Mouse (Mus musculus): Measurements from ENCODE around the gene Safb2.

Safb2 gene

DNA sequence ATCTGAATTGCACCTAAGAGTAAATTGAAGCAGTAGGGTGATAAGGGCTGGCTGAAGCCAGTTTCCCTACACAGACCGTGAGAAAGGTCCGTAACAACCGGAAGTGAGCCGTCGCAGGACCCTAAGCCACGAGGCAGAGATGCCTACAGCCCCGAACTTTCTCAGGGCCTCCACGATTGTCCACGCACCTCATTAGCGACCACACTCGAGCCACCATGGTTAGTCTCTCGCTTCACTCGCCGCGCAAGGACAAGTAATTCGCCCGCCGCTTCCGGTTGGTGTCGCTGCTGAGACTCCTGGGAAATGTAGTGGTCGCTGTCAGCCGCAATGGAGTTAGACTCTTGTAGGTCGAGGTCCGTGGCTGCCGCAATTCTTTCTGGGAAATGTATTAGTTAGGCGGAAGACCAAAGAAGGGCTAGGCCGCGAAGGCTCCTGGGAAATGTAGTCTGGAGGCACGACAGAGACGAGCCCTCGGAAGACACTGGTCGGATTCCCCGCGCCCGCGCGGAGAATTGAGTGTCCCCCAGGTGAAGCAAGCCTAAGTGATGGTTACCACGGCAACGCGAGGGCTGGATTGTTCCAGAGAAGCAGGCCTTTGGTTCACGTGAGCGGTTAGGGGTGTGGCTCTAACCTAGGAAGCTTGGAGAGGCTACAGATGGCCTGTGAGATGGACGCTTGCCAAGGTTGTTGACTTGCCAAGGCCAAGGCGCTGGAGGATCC lies 25.2 kb upstream of the Safb2 start, which contains the start of gene 2410015M20Rik:
TSS of gene 2410015M20Rik (minus strand) at position 320 of the 720 bp plus-strand sequence.
- DNase-seq (ENCODE audit: low spot score), result peak; percentile 99

GRCm38 (mm10) chr17:56608699-56609098 lies 24.3 kb upstream of the Safb2 start:
- no peak for DNase-seq (ENCODE audit: low spot score)

DNA sequence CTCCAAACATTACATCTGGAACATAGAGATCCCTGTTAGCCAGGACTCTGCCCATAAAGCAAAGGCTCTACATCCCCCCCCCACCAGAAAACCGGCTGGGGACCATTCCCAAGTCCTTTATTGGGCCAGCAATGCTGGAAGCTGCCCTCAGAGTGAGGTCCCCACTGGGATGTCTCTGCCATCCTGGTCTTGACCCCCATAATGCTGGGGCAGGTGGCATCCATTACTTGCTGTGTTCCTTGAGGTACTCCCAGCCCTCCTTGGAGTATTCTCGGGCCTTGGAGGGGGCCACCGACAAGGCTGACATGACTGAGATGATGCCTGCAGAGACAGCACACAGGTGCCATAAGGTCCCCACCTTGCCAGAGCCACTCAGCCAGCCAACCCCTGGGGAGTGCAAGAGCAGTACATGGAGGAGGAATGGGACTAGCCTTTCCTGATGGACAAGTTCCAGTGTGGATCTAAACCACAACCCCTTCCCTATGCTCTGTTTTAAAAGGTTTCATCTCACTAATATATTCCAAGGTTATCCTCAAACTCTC lies 23.2 kb upstream of the Safb2 start:
- no peak for DNase-seq (ENCODE audit: low spot score)

DNA sequence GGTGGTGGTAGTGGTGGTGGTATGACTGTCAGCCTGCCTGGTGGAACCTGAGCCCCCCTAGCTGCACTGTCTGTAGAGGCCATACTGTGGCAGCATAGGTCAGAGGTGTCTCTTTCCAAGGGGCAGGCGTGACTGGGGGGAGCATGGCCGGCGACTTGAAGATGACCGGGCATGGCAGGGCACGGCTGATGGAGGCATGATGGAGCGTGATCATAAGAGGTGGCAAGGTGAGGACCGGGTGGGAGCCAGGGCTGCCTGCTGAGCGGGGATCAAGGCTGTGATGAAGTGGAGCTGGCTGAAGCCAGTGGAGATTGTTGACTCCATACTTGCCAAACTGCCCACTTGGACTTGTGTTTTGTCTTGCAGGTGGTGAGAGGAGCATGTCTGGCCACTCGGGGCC lies 21.0 kb upstream of the Safb2 start:
- no peak for DNase-seq (ENCODE audit: low spot score)

DNA sequence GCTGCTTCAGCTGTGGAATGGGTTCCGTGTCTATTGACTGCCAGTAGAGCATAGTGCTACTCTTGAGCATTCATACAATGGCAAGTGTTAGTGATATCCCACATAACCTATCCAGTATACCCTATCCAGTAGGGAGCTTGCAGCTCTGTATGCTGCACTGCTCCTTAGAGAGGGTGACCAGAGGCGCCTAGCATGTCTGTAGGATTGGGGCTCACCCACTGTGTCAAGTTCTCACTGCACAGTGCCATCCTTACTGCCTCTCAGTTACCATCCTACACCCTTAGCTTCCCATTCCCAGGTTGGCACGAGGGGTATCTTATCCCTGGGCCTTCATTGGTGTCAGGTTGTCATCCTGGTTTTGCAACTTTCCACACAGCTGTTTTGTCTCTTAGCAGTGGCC lies 20.0 kb upstream of the Safb2 start:
- no peak for DNase-seq (ENCODE audit: low spot score)

DNA sequence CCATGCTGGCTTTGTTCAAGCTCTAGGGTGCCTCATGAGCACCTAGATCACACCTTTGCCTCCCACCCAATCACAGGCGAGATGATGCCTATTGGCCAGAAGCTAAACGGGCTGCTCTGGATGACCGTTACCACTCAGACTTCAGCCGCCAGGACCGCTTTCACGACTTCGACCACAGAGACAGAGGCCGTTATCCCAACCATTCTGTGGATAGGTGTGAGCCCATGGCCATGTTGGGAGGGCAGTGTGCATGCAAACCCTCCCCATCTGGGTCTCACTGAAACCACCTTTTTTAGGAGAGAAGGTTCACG lies 19.6 kb upstream of the Safb2 start:
- no peak for DNase-seq (ENCODE audit: low spot score)

- DNase-seq (ENCODE audit: low spot score), result no peak
These were observed 19.0 kb upstream of the Safb2 start for GRCm38 (mm10) chr17:56603186-56604069.

GRCm38 (mm10) chr17:56593527-56594271 lies 9.3 kb upstream of the Safb2 start:
- peak; percentile 34 for DNase-seq (ENCODE audit: low spot score)

DNA sequence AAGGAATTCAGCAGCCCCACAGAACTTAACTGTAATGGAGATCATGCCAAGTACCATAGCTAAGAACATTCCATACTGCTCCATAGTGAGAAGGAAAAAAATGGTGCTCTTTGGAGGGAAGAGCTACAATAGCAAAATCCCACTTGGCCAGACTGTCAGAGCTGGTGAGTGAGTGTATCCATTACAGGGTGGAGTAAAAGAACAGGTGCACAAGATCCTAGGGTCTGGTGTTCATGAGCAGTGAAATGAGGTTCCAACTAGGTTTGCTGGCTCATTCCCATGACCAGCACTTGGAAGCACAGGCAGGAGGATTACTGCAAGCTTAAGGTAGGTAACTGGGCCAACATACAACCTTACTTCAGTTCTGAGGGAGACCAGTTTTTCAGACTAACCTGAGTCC lies 8.2 kb upstream of the Safb2 start:
- DNase-seq (ENCODE audit: low spot score), result no peak

GRCm38 (mm10) chr17:56588921-56589320 lies 4.5 kb upstream of the Safb2 start:
- DNase-seq (ENCODE audit: low spot score), result no peak

GRCm38 (mm10) chr17:56587773-56588172 lies 3.4 kb upstream of the Safb2 start:
- DNase-seq (ENCODE audit: low spot score), result no peak

GRCm38 (mm10) chr17:56585171-56585821 lies 911 bp upstream of the Safb2 start:
- no peak for DNase-seq (ENCODE audit: low spot score)

DNA sequence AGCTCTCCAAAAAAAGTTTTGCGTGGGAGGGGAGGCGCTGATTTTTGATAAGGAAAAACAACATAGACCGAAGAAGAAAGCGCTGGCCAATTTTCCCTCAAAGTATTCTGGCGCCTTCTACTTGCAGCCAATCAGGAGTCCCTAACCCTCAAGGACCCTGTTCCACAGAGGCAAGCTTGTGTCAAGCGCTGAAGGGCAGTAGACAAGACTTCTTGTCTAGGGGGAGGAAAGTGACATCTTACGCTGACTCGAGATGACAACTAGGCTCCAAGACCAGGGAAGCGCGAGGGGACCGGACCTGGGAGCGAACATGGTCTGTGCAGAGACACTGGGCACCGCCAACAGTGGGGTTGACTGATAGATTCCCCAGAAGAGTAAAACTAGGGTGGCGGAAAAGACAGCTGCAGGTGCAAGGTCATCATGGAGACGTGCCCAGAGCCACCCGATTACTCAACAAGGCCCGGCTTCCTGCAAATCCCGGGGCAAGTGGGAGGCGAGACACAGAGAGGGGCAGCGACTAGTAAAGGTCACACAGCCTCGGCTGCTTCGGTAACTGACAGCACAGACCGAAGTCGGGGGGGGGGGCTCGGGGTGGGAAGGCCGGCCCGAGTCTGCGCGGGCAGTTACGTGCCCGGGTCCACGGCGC lies 651 bp downstream of the Safb2 start:
- DNase-seq (ENCODE audit: low spot score), result no peak

DNA sequence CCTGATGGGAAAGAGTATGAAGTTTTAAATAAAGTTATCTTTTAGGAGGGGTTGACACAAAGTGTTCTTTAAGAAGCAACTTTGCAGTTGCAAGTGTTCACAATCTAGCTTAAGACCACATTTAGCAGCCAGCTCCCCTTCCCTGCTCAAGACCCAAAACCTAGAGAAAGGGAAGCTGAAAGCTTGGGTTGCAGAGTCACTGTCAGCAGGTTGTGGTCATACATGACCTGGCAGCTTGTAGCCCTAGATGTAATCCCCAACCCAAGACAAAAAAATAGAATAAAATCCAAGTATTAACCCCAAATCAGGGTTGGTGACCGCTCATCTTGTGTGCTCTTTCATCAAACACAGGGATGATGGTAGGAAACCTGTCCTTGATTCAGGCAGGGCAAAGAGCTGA lies 1.3 kb downstream of the Safb2 start:
- DNase-seq (ENCODE audit: low spot score), result no peak

DNA sequence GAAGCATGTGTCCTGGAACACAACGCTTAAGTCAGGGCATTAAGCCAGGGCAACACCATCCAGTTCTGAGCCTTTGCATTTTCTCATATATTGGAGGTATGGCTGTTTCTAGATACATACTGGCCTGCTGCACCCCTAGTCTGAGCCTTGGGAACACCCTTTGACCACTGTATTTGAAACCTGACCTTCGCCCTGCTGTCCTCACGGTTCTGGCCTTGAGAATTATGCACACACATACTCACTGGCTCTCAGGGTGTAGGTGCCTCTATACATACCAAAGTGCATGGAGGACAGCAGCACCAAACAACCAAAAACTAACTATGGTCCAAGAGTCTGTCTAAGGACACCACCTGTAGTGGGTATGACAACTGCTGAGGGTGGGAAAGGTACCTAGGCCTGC lies 11.4 kb downstream of the Safb2 start:
- DNase-seq (ENCODE audit: low spot score), result no peak

GRCm38 (mm10) chr17:56572154-56572553 lies 12.2 kb downstream of the Safb2 start:
- no peak for DNase-seq (ENCODE audit: low spot score)

DNA sequence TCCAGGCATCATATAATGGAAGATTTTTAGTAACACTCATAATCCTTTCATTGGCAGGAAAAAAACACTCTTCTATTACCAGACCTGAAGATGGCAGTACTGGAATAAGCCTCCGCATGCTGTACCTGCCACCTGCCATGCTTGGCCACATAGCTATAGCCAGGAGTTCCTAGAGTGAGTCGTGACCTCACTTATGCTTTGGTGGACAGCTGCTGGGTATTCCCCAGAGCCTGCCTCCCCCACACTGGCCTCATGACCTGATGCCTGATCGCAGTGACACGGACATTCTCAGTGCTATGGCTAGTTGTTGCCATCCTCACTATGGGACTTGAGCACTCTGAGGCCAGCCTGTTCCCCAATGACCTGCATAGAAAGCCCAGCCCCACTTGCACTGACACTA lies 14.1 kb downstream of the Safb2 start:
- DNase-seq (ENCODE audit: low spot score), result no peak

- DNase-seq (ENCODE audit: low spot score), result no peak
These were observed 17.0 kb downstream of the Safb2 start for GRCm38 (mm10) chr17:56567370-56567769.

GRCm38 (mm10) chr17:56566918-56567317 lies 17.5 kb downstream of the Safb2 start:
- DNase-seq (ENCODE audit: low spot score), result no peak

- no peak for DNase-seq (ENCODE audit: low spot score)
These were observed 18.1 kb downstream of the Safb2 start for GRCm38 (mm10) chr17:56566293-56566692.

DNA sequence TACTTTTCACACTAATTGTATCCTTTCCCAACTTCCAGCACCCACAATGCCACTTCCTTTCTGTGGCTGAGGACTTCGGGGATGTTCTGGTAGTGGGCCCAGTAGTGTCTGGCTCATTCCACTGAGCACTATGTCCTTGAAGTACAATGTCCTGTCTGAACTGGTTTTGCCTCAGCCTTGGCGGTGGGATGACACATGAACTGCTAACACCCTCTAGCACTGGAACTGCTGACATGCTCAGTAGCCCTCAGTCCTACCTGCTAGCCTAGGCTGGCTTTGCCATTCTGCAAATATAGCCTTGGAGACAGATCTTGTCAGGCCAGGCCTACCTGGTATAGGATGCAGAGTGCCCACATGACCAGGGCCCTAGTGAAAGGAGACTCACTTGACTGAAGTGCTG lies 22.5 kb downstream of the Safb2 start:
- no peak for DNase-seq (ENCODE audit: low spot score)

Data from retina, embryonic 14.5 days (tissue).